Mouse (Mus musculus) gastrocnemius, postnatal 36 days (tissue): ENCODE measurements at regions not wholly inside any gene's neighbourhood (a gene's known extent, or its start where the extent isn't known, plus 50 kb on each side); places are given as distances from the start of the nearest gene placed in this dataset.

Source experiments
- DNase-seq, 2 experiments: peaks; one replicate each; pipeline ENCODE4 v3.0.0; 2022
- intact Hi-C: fragments of 180-260 bp; cut with DNase I; formaldehyde crosslinking; loops from one replicate; pipeline ENCODE4 v1.15.1; 2025

- intact Hi-C loops, result no loop called here
- no peak for DNase-seq
Observed at GRCm38 (mm10) chr7:136798605-136799004, 95.8 kb upstream of the Mgmt start.

DNA sequence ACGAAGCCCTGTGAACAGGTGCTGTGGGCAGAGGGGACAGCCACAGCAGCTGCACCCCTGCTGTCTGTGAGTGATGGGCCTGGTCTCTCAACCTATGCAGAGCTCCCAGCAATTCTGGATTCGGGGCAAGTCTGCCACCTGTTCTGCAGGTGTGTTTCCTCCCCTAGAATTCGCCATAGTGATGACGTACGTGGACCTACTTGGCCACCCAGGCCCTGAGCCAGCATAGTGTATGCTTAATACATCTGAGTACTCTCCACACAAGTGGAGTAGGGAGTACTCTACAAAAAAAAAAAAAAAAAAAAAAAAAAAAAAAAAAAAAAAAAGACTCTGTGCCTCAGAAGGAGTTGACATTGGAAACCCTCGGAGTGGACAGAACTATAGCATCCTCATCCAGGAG is 87.3 kb upstream of the Mgmt start:
- no peak for DNase-seq
- intact Hi-C loops, result no loop called here

DNA sequence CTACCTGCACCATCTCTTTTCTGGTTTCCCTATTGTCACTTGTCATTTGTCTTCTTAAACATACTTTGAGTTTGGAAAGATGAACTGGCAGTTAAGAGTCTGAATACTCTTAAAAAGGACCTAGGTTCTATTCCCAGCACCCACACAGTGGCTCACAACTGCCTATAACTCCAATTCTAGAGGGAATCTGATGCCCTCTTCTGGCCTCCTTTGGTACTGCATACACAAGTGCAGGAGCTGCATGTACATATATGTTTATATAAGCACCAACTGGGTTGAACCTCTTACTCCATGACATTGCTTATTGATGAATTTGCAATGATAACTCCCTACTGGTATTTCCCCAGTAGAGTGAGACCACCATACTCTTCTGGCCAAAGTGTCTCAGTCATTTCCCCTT is 86.4 kb upstream of the Mgmt start:
- no peak for DNase-seq
- intact Hi-C loops, result no loop called here

DNA sequence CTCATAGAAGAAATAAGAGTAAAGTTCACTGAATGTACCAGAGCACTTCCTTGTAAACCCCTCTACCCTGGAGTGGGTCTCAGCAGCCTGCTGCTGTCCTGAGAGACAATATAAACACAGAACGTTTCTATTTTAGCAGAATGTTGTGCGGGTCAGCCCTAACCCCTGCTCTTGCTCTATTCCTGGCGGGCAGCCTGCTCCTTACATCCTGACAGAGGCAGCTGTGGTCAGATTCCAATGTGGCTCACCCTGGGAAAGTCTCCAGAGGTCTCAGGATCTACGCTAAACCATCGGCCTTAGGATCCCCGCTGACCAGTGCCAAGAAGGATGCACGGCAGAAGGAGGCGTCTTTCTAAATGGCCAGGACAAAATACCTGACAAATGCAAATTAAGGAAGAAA is 84.8 kb upstream of the Mgmt start:
- no peak for DNase-seq
- intact Hi-C loops, result no loop called here

DNA sequence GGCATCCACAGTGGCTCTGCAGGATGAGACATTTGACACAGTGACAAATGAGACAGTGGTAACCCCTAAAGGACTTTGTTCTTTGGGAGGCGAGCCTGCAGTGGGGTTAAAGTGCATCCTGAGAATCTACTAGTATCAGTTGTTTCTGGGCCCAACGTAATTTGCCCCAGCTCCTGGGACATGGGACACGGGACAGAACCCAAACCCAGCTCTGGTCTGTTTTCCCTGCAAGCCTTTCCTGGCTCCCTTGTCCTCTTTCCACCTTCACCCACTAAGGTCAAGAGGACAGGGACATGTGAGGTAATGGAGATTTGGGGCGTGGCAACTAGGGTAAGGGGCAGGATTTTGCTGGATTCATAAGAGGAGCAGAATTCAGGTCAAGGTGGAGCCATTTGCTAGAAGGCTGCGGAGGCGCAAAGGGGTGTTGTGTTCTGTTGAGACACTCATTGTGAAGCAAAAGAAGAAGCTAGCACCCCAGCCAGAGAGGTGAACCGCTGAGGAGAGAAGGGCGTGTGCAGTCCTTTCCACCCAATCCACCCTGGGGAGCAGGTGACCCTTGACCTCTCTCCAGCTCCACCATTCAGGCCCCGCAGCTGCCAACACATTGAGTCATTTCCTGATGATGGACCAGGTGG is 80.6 kb upstream of the Mgmt start:
- no peak for DNase-seq
- intact Hi-C loops, result no loop called here

DNA sequence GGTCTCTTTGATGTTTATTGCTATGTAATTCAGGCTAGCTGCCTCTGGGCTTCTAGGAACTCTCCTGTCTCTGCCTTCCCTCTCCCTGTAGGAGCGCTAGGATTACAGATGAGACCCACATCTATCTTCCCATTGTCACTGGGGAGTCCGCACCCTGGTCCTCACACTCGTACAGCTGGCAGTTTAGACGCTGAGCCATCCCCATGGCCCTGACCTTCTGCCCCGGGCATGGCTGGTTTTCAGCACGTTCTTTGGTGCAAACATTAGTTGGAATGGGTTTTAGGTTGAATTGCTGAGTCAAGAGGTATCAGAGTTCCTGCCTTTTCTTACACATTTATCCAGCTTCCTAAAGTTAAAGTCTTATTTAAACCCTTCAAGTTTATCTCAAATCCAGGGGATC is 79.7 kb upstream of the Mgmt start:
- no peak for DNase-seq
- intact Hi-C loops, result no loop called here

DNA sequence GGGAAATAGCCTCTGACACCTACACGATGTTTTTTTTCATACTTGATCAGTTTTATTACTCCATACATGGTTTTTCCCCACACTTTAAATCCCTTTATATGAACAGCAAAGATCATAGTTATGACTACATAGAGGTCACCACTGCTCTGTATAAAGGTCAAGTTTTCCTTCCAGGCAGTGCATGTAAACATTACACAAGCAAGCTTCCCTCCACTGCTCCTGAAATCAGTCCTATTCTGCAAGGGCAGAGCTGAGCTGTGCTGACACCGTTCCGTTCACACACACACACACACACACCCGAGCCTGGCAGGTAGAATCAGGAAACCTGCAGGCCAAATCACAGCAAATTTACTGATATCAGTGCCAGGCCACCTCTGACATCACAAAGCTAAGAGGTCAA is 74.1 kb upstream of the Mgmt start:
- intact Hi-C loops, result no loop called here
- no peak for DNase-seq

GRCm38 (mm10) chr7:136825647-136826046 is 68.8 kb upstream of the Mgmt start:
- DNase-seq, result no peak
- intact Hi-C loops, result no loop called here

DNA sequence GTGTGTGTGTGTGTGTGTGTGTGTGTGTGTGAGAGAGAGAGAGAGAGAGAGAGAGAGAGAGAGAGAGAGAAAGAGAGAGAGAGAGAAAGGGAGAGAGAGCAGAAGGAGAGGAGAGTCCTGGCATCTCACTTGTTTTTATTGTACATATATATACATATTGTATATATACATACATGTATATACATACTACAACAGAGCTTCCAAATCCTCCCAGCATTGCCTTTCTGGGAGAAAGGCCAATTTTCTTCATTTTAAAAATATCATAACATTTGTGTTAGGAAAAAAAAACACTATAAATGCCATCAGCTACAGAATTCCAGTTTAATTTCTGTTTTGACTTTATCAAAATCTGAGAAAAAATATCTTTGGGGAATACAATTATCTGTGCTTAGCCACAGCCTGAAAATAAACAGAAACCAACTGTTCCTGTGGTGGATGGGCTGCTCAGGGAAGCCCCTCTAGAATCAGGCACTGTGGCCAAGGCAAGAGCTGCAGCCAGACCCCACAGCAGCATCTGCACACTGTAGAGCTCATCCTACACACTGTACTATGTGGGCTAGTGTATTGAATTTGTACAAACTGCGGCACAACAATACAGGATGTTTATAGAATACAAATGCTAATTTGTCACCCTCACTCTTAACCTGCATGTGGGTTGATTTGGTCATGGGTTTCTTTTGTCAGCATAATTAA is 64.6 kb upstream of the Mgmt start:
- intact Hi-C loops, result no loop called here
- no peak for DNase-seq

- intact Hi-C loops, result no loop called here
- no peak for DNase-seq
Observed at GRCm38 (mm10) chr7:136832419-136832818, 62.0 kb upstream of the Mgmt start.

- DNase-seq, result peak in 1 of 2 experiments; percentile 6
Observed at GRCm38 (mm10) chr7:136838971-136839370, 55.4 kb upstream of the Mgmt start.

GRCm38 (mm10) chr7:136840224-136840623 is 54.2 kb upstream of the Mgmt start:
- DNase-seq, result no peak
- intact Hi-C loops, result no loop called here

More at GRCm38 (mm10) chr7:136838971-136839370, 55.4 kb upstream of the Mgmt start:
- intact Hi-C loops, result no loop called here

- intact Hi-C loops, result no loop called here
Observed at GRCm38 (mm10) chr7:136842751-136843150, 51.7 kb upstream of the Mgmt start.

GRCm38 (mm10) chr7:136844282-136844681 is 50.1 kb upstream of the Mgmt start:
- intact Hi-C loops, result no loop called here
- DNase-seq, result no peak

More at GRCm38 (mm10) chr7:136842751-136843150, 51.7 kb upstream of the Mgmt start:
- DNase-seq, result no peak
